Mouse (Mus musculus): ENCODE measurements at regions not wholly inside any gene's neighbourhood (a gene's known extent, or its start where the extent isn't known, plus 50 kb on each side); places are given as distances from the start of the nearest gene placed in this dataset.

- in situ Hi-C loops (cut with MboI; ENCODE audit: low pct_unique_long_range_greater_than_20kb in 1 of 2, low sequenced_read_pairs in 2 of 2, unreplicated experiment in 1 of 2) = no loop called here
Measured at GRCm38 (mm10) chr12:32766575-32766974, 52.8 kb upstream of the Nampt start.

GRCm38 (mm10) chr12:32767206-32768081 is 51.9 kb upstream of the Nampt start:
- in situ Hi-C loops (cut with MboI; ENCODE audit: low pct_unique_long_range_greater_than_20kb in 1 of 2, low sequenced_read_pairs in 2 of 2, unreplicated experiment in 1 of 2) = no loop called here

GRCm38 (mm10) chr12:32768082-32768743 is 51.1 kb upstream of the Nampt start:
- in situ Hi-C loops (cut with MboI; ENCODE audit: low pct_unique_long_range_greater_than_20kb in 1 of 2, low sequenced_read_pairs in 2 of 2, unreplicated experiment in 1 of 2) = no loop called here

DNA sequence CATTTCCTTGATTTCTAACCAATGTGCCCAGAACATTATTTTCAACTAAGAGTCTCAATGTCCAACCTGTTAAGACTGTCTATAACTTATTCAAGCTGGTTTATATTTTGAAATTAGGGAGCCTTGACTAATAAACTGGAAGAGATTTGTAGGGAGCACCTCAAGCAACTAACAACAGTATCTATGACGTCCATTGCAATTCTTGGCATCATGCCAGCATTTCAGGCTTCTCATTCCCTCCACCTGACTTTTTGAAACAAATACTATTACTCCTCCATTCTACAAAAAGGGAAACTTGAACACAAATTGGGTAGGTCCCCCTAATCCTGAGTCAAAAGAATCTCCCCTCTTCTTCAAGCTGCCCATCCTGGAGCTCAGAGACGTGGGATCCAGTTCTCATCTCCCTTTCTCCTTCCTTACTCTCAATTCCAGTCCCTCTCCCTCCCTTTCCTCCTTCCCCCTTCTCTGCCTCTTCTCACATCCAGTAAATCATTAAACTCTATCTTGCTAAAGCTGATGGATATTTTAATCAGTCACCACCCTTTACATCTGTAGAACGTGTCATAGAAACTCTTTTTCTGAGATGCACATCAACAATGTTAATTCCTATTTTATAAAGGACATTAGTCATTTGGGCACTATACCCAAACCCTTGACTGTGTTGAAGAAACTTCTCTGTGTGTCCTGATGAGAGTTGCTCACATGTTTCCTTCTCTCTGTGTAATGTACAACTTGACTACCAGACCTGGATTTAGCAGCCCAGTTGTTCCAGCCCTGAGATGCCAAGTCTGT is 50.4 kb upstream of the Nampt start:
- in situ Hi-C loops (cut with MboI; ENCODE audit: low pct_unique_long_range_greater_than_20kb in 1 of 2, low sequenced_read_pairs in 2 of 2, unreplicated experiment in 1 of 2) = no loop called here
